Mouse (Mus musculus): ENCODE results near the gene Cep95. TPM values are rescaled to one million over a fixed set of nuclear protein-coding genes. Genes with fewer than 3 reads are reported as not detected.

The Cep95 gene
- polyA plus RNA-seq, 1 experiment = 1.9 TPM

GRCm38 (mm10) chr11:106851438-106851837 lies 62.4 kb downstream of the Cep95 start:
- 50% methylated on average over 2 of the region's 2 CpGs for WGBS
- DNase-seq (ENCODE audit: low read depth, low spot score) = no peak

Other genes starting within 250 kb of the Cep95 start
- 12.3 and 18.7 TPM in 2 replicates for gene Tex2, start 175.8 kb upstream of the Cep95 start, polyA plus RNA-seq (2012; rRNA removed)
- gene Pecam1, start 38.6 kb upstream of the Cep95 start, polyA plus RNA-seq (2012; rRNA removed) = 15.8 and 21.1 TPM in 2 replicates
- gene Milr1, start 38.0 kb upstream of the Cep95 start, polyA plus RNA-seq (2012; rRNA removed) = 1.3 and 1.7 TPM in 2 replicates
- 5.6 and 8.3 TPM in 2 replicates for gene Polg2, start 9.7 kb upstream of the Cep95 start, polyA plus RNA-seq (2012; rRNA removed)
- 146 and 237 TPM in 2 replicates for gene Ddx5, start 67 bp upstream of the Cep95 start, polyA plus RNA-seq (2012; rRNA removed)
- gene Smurf2, start 131.5 kb downstream of the Cep95 start, polyA plus RNA-seq (2012; rRNA removed) = 8.7 and 9.5 TPM in 2 replicates
- gene Kpna2, start 210.3 kb downstream of the Cep95 start, polyA plus RNA-seq (2012; rRNA removed) = 48.5 and 53.4 TPM in 2 replicates
- gene 1810010H24Rik, start 236.4 kb downstream of the Cep95 start, polyA plus RNA-seq (2012; rRNA removed) = 0.78 and 1.5 TPM in 2 replicates